Mouse (Mus musculus) heart, postnatal 10 days (tissue): ENCODE data around the gene Ap2a1. TPM values are rescaled to one million over a fixed set of nuclear protein-coding genes. Genes with fewer than 3 reads are reported as not detected.

ENCODE experiments used
- DNase-seq, 2 experiments: peaks; one replicate each; pipeline ENCODE4 v3.0.0; 2021
- intact Hi-C: fragments of 180-260 bp; cut with DNase I; formaldehyde crosslinking; loops from one replicate; pipeline ENCODE4 v1.15.1; 2025
- total RNA-seq, 2 experiments: library from RNA; stranded (reverse); gene quantifications; 2 replicates each; pipeline ENCODE4 v1.2.3; 2021

Ap2a1 gene
- 10 to 100 TPM; 90.9 to 91.1 TPM for total RNA-seq

GRCm38 (mm10) chr7:44929204-44930151, at the start of gene Ap2a1:
Ap2a1 (minus strand) TSS chr7:44929496.
- intact Hi-C loops, result loop anchor here (2.0 kb wide), 1 partner anchor 29 kb away; no protein-coding TSS in a partner anchor
- DNase-seq, result peak; percentile 100

- no peak for DNase-seq
- intact Hi-C loops, result no loop called here
These were observed 49.0 kb upstream of the Ap2a1 start for GRCm38 (mm10) chr7:44978300-44978699.

GRCm38 (mm10) chr7:44975117-44975419, 45.8 kb upstream of the Ap2a1 start:
- no peak for DNase-seq
- intact Hi-C loops, result no loop called here

- intact Hi-C loops, result no loop called here
- DNase-seq, result peak; percentile 80 to 86
These were observed 45.3 kb upstream of the Ap2a1 start, which contains the start of gene Cpt1c for GRCm38 (mm10) chr7:44974383-44975116. Cpt1c (minus strand) TSS chr7:44974851.

- DNase-seq, result no peak
- intact Hi-C loops, result no loop called here
These were observed 44.3 kb upstream of the Ap2a1 start for GRCm38 (mm10) chr7:44973415-44974130.

- intact Hi-C loops, result no loop called here
- DNase-seq, result no peak
These were observed 41.8 kb upstream of the Ap2a1 start for GRCm38 (mm10) chr7:44971142-44971541.

GRCm38 (mm10) chr7:44970231-44970691, 41.0 kb upstream of the Ap2a1 start:
- intact Hi-C loops, result no loop called here
- DNase-seq, result peak; percentile 88

GRCm38 (mm10) chr7:44966638-44967037, 37.3 kb upstream of the Ap2a1 start:
- intact Hi-C loops, result no loop called here
- no peak for DNase-seq

- no peak for DNase-seq
- intact Hi-C loops, result no loop called here
These were observed 36.7 kb upstream of the Ap2a1 start for GRCm38 (mm10) chr7:44965975-44966374.

GRCm38 (mm10) chr7:44964990-44965389, 35.7 kb upstream of the Ap2a1 start:
- DNase-seq, result no peak
- intact Hi-C loops, result no loop called here

- intact Hi-C loops, result no loop called here
- DNase-seq, result no peak
These were observed 33.5 kb upstream of the Ap2a1 start for GRCm38 (mm10) chr7:44962831-44963230.

GRCm38 (mm10) chr7:44962337-44962736, 33.0 kb upstream of the Ap2a1 start:
- no peak for DNase-seq
- intact Hi-C loops, result no loop called here

- DNase-seq, result no peak
- intact Hi-C loops, result no loop called here
These were observed 31.2 kb upstream of the Ap2a1 start for GRCm38 (mm10) chr7:44960512-44960910.

GRCm38 (mm10) chr7:44959874-44960511, 30.7 kb upstream of the Ap2a1 start:
- no peak for DNase-seq

GRCm38 (mm10) chr7:44959281-44959680, 30.0 kb upstream of the Ap2a1 start:
- no peak for DNase-seq
- intact Hi-C loops, result loop anchor here (2.0 to 5.0 kb wide), 3 partner anchors 28 to 237 kb away; no protein-coding TSS in a partner anchor

More at GRCm38 (mm10) chr7:44959874-44960511, 30.7 kb upstream of the Ap2a1 start:
- intact Hi-C loops, result loop anchor here (2.0 to 5.0 kb wide), 3 partner anchors 29 to 238 kb away; no protein-coding TSS in a partner anchor

GRCm38 (mm10) chr7:44958208-44958607, 28.9 kb upstream of the Ap2a1 start:
- peak; percentile 53 to 66 for DNase-seq
- intact Hi-C loops, result loop anchor here (2.0 to 5.0 kb wide), 3 partner anchors 27 to 236 kb away; no protein-coding TSS in a partner anchor

GRCm38 (mm10) chr7:44957183-44957835, 28.0 kb upstream of the Ap2a1 start:
- intact Hi-C loops, result loop anchor here (5.0 kb wide), 2 partner anchors 35 to 235 kb away; no protein-coding TSS in a partner anchor
- DNase-seq, result peak; percentile 71 to 72

GRCm38 (mm10) chr7:44956266-44956665, 27.0 kb upstream of the Ap2a1 start:
- no peak for DNase-seq
- intact Hi-C loops, result loop anchor here (5.0 kb wide), 2 partner anchors 34 to 234 kb away; no protein-coding TSS in a partner anchor

- intact Hi-C loops, result loop anchor here (5.0 kb wide), 2 partner anchors 33 to 233 kb away; no protein-coding TSS in a partner anchor
- DNase-seq, result peak in 1 of 2 experiments; percentile 43
These were observed 26.3 kb upstream of the Ap2a1 start for GRCm38 (mm10) chr7:44955628-44956027.
